Mouse (Mus musculus) right cerebral cortex, postnatal 25 days (tissue): Measurements from ENCODE around the gene Ube2z.
"Not testable (repeated sequence)": the region's sequence is repeated elsewhere in the genome, so short reads cannot be mapped to it uniquely, and the experiment has no call there.

Source experiments
- DNase-seq: peaks from one replicate; pipeline ENCODE4 v3.0.0; 2022

Gene Ube2z

GRCm38 (mm10) chr11:96065215-96065911 lies at the start of gene Ube2z:
TSS of gene Ube2z (minus strand) at chr11:96065388.
- peak; percentile 98 for DNase-seq

GRCm38 (mm10) chr11:96114077-96114476 lies 48.9 kb upstream of the Ube2z start:
- no peak for DNase-seq

- no peak for DNase-seq
Observed at GRCm38 (mm10) chr11:96111751-96112150, 46.6 kb upstream of the Ube2z start, which contains the start of gene Calcoco2. TSS of gene Calcoco2 (minus strand) at chr11:96111964.

- not testable (repeated sequence) for DNase-seq
Observed at GRCm38 (mm10) chr11:96110950-96111349, 45.8 kb upstream of the Ube2z start.

GRCm38 (mm10) chr11:96108376-96108775 lies 43.2 kb upstream of the Ube2z start:
- no peak for DNase-seq

GRCm38 (mm10) chr11:96093361-96093760 lies 28.2 kb upstream of the Ube2z start:
- DNase-seq: no peak

GRCm38 (mm10) chr11:96092674-96093291 lies 27.6 kb upstream of the Ube2z start:
- DNase-seq: no peak

GRCm38 (mm10) chr11:96091073-96091472 lies 25.9 kb upstream of the Ube2z start:
- DNase-seq: no peak

- DNase-seq: no peak
Observed at GRCm38 (mm10) chr11:96087981-96088380, 22.8 kb upstream of the Ube2z start.

GRCm38 (mm10) chr11:96082682-96083081 lies 17.5 kb upstream of the Ube2z start:
- no peak for DNase-seq

- DNase-seq: no peak
Observed at GRCm38 (mm10) chr11:96080736-96081135, 15.5 kb upstream of the Ube2z start.

- DNase-seq: no peak
Observed at GRCm38 (mm10) chr11:96076221-96077105, 11.3 kb upstream of the Ube2z start.

- DNase-seq: peak; percentile 99
Observed at GRCm38 (mm10) chr11:96075509-96076220, 10.5 kb upstream of the Ube2z start, which contains the start of gene Atp5g1. TSS of gene Atp5g1 (minus strand) at chr11:96075670.

GRCm38 (mm10) chr11:96075177-96075508 lies 10.0 kb upstream of the Ube2z start:
- peak; percentile 13 for DNase-seq

GRCm38 (mm10) chr11:96074351-96075176 lies 9.4 kb upstream of the Ube2z start:
- peak; percentile 12 for DNase-seq

GRCm38 (mm10) chr11:96073295-96073993 lies 8.3 kb upstream of the Ube2z start:
- no peak for DNase-seq

GRCm38 (mm10) chr11:96071013-96071412 lies 5.8 kb upstream of the Ube2z start:
- DNase-seq: no peak

- no peak for DNase-seq
Observed at GRCm38 (mm10) chr11:96070353-96070752, 5.2 kb upstream of the Ube2z start.

GRCm38 (mm10) chr11:96068231-96068630 lies 3.0 kb upstream of the Ube2z start:
- no peak for DNase-seq

- no peak for DNase-seq
Observed at GRCm38 (mm10) chr11:96064521-96065214, 520 bp downstream of the Ube2z start.

- DNase-seq: no peak
Observed at GRCm38 (mm10) chr11:96058309-96058708, 6.9 kb downstream of the Ube2z start.
